Mouse (Mus musculus): Measurements from ENCODE around the gene Ano10. TPM values are rescaled to one million over a fixed set of nuclear protein-coding genes. Genes with fewer than 3 reads are reported as not detected.

The Ano10 gene
- polyA plus RNA-seq, 1 experiment from 2014 or later: 40.5 TPM

GRCm38 (mm10) chr9:122187451-122187921 lies 106.7 kb downstream of the Ano10 start:
- Histone ChIP-seq H3K4me2 (no peak overlapping the region), H3K9me3 (no peaks in the 10 kb centered on the region), H3K9ac (no peak overlapping the region), H3K4me3 (no peak overlapping the region), H3K27ac (replicated peaks) (no peak overlapping the region), H3K36me3 (no peaks in the 10 kb centered on the region), H3K4me1 (replicated peaks) (no peaks in the 10 kb centered on the region), H3K27me3 (no peaks in the 10 kb centered on the region)
- ATAC-seq (ENCODE audit: low FRiP score, low read depth): no peak
- 89% methylated on average over 7 of the region's 7 CpGs for WGBS

- Histone ChIP-seq H3K27ac (replicated peaks) (no peak overlapping the region), H3K4me3 (no peak overlapping the region), H3K9ac (no peak overlapping the region), H3K27me3 (no peaks in the 10 kb centered on the region), H3K36me3 (no peaks in the 10 kb centered on the region), H3K9me3 (no peaks in the 10 kb centered on the region), H3K4me1 (replicated peaks) (no peaks in the 10 kb centered on the region), H3K4me2 (no peak overlapping the region)
- WGBS: 70% methylated on average over 1 of the region's 1 CpGs
- ATAC-seq (ENCODE audit: low FRiP score, low read depth): no peak
Measured at GRCm38 (mm10) chr9:122186643-122187226, 107.5 kb downstream of the Ano10 start.

DNA sequence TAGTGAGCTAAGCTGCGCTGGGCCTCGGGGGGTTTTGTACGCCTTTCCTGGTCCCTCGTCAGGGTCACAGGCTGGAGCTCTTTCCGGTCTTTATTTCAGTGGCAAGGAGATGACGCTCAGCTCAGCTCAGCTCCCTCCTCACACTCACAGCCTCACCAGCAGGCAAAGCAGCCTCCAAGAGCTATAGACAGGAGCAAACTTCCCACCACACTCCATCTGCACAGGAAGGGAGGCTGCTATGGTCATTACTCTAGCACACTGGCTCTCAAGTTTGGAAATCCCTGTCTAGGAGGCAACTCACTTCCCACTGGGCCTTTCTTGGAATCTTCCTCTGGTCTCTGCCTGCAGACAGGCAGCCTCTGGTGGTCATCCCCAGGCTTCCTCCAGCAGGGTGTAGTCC lies 108.3 kb downstream of the Ano10 start:
- Histone ChIP-seq H3K27me3 (no peaks in the 10 kb centered on the region), H3K4me3 (no peak overlapping the region), H3K27ac (replicated peaks) (no peak overlapping the region; the same call in 1 of the 2 replicates), H3K9me3 (no peaks in the 10 kb centered on the region), H3K9ac (no peak overlapping the region), H3K4me1 (replicated peaks) (no peaks in the 10 kb centered on the region), H3K4me2 (no peak overlapping the region), H3K36me3 (no peaks in the 10 kb centered on the region)
- 78% methylated on average over 6 of the region's 6 CpGs for WGBS
- ATAC-seq (ENCODE audit: low FRiP score, low read depth): no peak

DNA sequence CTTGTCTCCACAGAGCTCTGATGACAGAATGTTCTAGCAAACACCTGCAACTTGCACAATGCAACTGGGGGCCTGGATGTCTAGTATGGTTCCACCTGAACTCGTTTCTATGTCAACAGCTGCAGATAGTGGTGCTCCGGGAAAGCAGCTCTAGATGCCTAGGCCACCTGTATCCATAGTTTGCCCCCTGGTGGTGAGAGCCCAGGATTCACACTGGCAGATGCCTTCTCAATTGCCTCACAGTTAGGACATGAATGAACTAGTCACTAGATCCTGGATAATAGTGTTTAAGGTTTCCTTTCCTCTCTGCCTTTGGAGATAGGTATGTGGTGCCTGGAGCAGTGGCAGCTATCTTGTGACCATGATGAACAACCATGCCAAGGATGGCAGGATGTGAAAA lies 109.2 kb downstream of the Ano10 start:
- H3K9ac ChIP-seq: no peak overlapping the region
- no peak overlapping the region for H3K27ac ChIP-seq (replicated peaks)
- H3K4me2 ChIP-seq: no peak overlapping the region
- 24% methylated on average over 2 of the region's 2 CpGs for WGBS
- ATAC-seq (ENCODE audit: low FRiP score, low read depth): no peak
- H3K36me3 ChIP-seq: no peaks in the 10 kb centered on the region
- H3K27me3 ChIP-seq: no peaks in the 10 kb centered on the region
- H3K4me3 ChIP-seq: no peak overlapping the region
- no peaks in the 10 kb centered on the region for H3K4me1 ChIP-seq (replicated peaks)
- H3K9me3 ChIP-seq: no peaks in the 10 kb centered on the region

- H3K4me1 ChIP-seq (replicated peaks): no peaks in the 10 kb centered on the region
- H3K36me3 ChIP-seq: no peaks in the 10 kb centered on the region
- H3K4me3 ChIP-seq: no peak overlapping the region
- no peak for ATAC-seq (ENCODE audit: low FRiP score, low read depth)
- no peaks in the 10 kb centered on the region for H3K9me3 ChIP-seq
- 85% methylated on average over 3 of the region's 3 CpGs for WGBS
- no peak overlapping the region for H3K9ac ChIP-seq
- H3K27me3 ChIP-seq: no peaks in the 10 kb centered on the region
- no peak overlapping the region for H3K27ac ChIP-seq (replicated peaks)
- no peak overlapping the region for H3K4me2 ChIP-seq
Measured at GRCm38 (mm10) chr9:122184329-122184728, 109.9 kb downstream of the Ano10 start.

GRCm38 (mm10) chr9:122183074-122183473 lies 111.1 kb downstream of the Ano10 start:
- no peak overlapping the region for H3K27ac ChIP-seq (replicated peaks)

GRCm38 (mm10) chr9:122180105-122180504 lies 114.1 kb downstream of the Ano10 start:
- Histone ChIP-seq H3K4me3 (no peak overlapping the region), H3K27ac (replicated peaks) (no peak overlapping the region), H3K27me3 (no peaks in the 10 kb centered on the region), H3K4me1 (replicated peaks) (no peaks in the 10 kb centered on the region), H3K9ac (no peak overlapping the region), H3K9me3 (no peaks in the 10 kb centered on the region), H3K36me3 (0 out of 2 replicates have a peak, but pooled peaks cover 4% of the 10 kb centered on the region), H3K4me2 (no peak overlapping the region)
- WGBS: 83% methylated on average over 3 of the region's 3 CpGs
- ATAC-seq (ENCODE audit: low FRiP score, low read depth): no peak

More at GRCm38 (mm10) chr9:122183074-122183473, 111.1 kb downstream of the Ano10 start:
- Histone ChIP-seq H3K36me3 (no peaks in the 10 kb centered on the region), H3K9ac (no peak overlapping the region), H3K4me1 (replicated peaks) (no peaks in the 10 kb centered on the region), H3K9me3 (no peaks in the 10 kb centered on the region), H3K27me3 (no peaks in the 10 kb centered on the region), H3K4me3 (no peak overlapping the region), H3K4me2 (no peak overlapping the region)
- 77% methylated on average over 4 of the region's 4 CpGs for WGBS
- no peak for ATAC-seq (ENCODE audit: low FRiP score, low read depth)

- Histone ChIP-seq H3K4me2 (no peak overlapping the region), H3K36me3 (0 out of 2 replicates have a peak, but pooled peaks cover 4% of the 10 kb centered on the region), H3K9ac (no peak overlapping the region), H3K4me1 (replicated peaks) (0 out of 2 replicates have a peak, but pooled peaks cover 5% of the 10 kb centered on the region), H3K4me3 (no peak overlapping the region), H3K9me3 (no peaks in the 10 kb centered on the region), H3K27me3 (no peaks in the 10 kb centered on the region), H3K27ac (replicated peaks) (no peak overlapping the region)
- ATAC-seq (ENCODE audit: low FRiP score, low read depth): no peak
- WGBS: 67% methylated on average over 4 of the region's 4 CpGs
Measured at GRCm38 (mm10) chr9:122178427-122178826, 115.8 kb downstream of the Ano10 start.

- no peak overlapping the region for H3K27ac ChIP-seq (replicated peaks)
- no peaks in the 10 kb centered on the region for H3K9me3 ChIP-seq
- H3K36me3 ChIP-seq: 0 out of 2 replicates have a peak, but pooled peaks cover 4% of the 10 kb centered on the region
- no peak overlapping the region for H3K4me2 ChIP-seq
- WGBS: 85% methylated on average over 7 of the region's 7 CpGs
- no peaks in the 10 kb centered on the region for H3K27me3 ChIP-seq
- H3K4me1 ChIP-seq (replicated peaks): 0 out of 2 replicates have a peak, but pooled peaks cover 7% of the 10 kb centered on the region
- no peak overlapping the region for H3K4me3 ChIP-seq
- no peak for ATAC-seq (ENCODE audit: low FRiP score, low read depth)
- H3K9ac ChIP-seq: no peak overlapping the region
Measured at GRCm38 (mm10) chr9:122177256-122178220, 116.7 kb downstream of the Ano10 start.

DNA sequence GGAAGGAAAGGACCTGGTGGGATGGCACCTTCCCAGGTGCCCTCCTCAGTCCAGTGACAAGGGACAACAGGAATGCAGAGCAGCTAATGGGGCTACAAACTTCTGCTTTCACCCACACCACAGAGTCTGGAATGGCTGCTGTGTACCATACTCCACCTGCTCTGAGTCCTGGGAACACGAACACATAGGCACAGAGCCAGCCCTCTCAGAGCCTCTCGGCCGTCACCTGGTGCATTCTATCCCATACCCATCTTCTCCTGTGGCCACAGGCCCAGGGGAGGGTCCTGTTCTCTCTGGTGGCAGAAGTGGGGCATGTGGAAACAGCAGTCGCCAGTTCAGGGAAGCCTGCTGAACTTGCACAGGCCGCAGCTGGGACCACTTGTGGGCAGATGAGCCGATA lies 119.5 kb downstream of the Ano10 start:
- 85% methylated on average over 6 of the region's 6 CpGs for WGBS

DNA sequence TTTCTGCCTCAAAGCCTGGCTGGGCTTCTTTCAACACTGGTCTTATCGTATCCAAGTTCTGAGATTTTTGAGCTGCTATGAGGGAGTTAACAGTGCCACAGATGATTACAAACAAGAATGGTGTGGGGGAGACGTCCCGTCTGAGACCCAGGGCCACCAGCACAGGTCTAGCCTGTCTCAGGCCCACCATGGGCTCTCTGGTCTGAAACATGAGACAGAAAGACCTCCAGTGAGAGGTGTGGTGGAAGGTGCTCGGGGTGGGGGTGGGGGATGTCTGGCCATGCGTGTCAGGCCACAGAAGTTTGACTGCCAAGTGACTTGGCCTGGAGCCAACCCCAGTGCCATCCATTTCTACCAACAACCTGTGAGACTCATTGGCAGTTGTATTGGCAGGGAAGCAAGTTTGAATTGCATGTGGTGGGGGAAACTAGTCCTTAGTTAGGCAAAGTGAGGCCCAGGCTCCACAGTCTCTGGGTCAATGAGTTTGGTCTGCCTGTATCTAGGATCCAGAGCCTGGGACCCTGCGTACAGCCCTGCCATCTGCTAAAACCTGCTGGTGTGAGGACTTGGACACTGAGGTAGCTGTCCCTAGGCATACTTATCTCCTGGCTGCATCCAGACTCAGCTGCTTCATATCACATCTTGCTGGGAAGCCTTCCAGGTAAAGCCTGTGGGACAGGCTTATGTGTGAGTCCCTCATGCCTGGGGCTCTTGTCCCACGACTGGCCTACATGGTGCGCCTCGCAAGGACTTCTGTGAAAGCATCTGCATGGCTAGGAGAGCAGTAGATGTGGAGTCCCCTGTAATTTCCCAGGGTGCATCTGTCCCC lies 120.6 kb downstream of the Ano10 start:
- H3K9ac ChIP-seq: no peak overlapping the region
- H3K4me2 ChIP-seq: no peak overlapping the region
- ATAC-seq (ENCODE audit: low FRiP score, low read depth): no peak
- H3K4me1 ChIP-seq (replicated peaks): 0 out of 2 replicates have a peak, but pooled peaks cover 7% of the 10 kb centered on the region
- no peaks in the 10 kb centered on the region for H3K9me3 ChIP-seq
- H3K27me3 ChIP-seq: no peaks in the 10 kb centered on the region
- H3K4me3 ChIP-seq: no peak overlapping the region
- WGBS: 71% methylated on average over 9 of the region's 9 CpGs
- H3K27ac ChIP-seq (replicated peaks): no peak overlapping the region
- peaks cover 8% of the 10 kb centered on the region; the same call in 1 of the 2 replicates for H3K36me3 ChIP-seq

More for the DNA sequence above, 119.5 kb downstream of the Ano10 start:
- H3K4me2 ChIP-seq: no peak overlapping the region
- no peak overlapping the region for H3K9ac ChIP-seq
- no peak overlapping the region for H3K27ac ChIP-seq (replicated peaks)
- H3K4me3 ChIP-seq: no peak overlapping the region
- H3K9me3 ChIP-seq: no peaks in the 10 kb centered on the region
- H3K36me3 ChIP-seq: peaks cover 6% of the 10 kb centered on the region; the same call in 1 of the 2 replicates
- ATAC-seq (ENCODE audit: low FRiP score, low read depth): no peak
- no peaks in the 10 kb centered on the region for H3K27me3 ChIP-seq
- H3K4me1 ChIP-seq (replicated peaks): 0 out of 2 replicates have a peak, but pooled peaks cover 7% of the 10 kb centered on the region
